Mouse (Mus musculus) liver, embryonic 13.5 days (tissue): ENCODE results near the gene Olfr1299. TPM values are rescaled to one million over a fixed set of nuclear protein-coding genes. Genes with fewer than 3 reads are reported as not detected.

Experiments
- ATAC-seq: fragments of 200-750 bp; cut with Nextera tagmentation; 2 replicates; pipeline ENCODE4 v1.8.0; 2017; ENCODE audit warnings: low read depth, mild to moderate bottlenecking, moderate number of reproducible peaks, moderate library complexity
- DNase-seq: peaks from one replicate; pipeline ENCODE4 v3.0.0; 2022
- H3K27ac ChIP-seq: fragments of 300-500 bp; sonication (generic); 2 replicates; pipeline ENCODE4 v1.5.1; 2015; ENCODE audit warnings: moderate library complexity, mild to moderate bottlenecking, inconsistent platforms
- H3K27me3 ChIP-seq: fragments of 300-500 bp; sonication (generic); 2 replicates; pipeline ENCODE4 v1.6.1; 2015; ENCODE audit warnings: mild to moderate bottlenecking, inconsistent platforms
- H3K36me3 ChIP-seq: fragments of 300-500 bp; sonication (generic); 2 replicates; pipeline ENCODE4 v1.6.1; 2015; ENCODE audit warnings: mild to moderate bottlenecking, inconsistent platforms
- H3K4me1 ChIP-seq: fragments of 300-500 bp; sonication (generic); replicated peaks from 2 replicates; pipeline ENCODE4 v1.6.1; 2015; ENCODE audit warnings: inconsistent platforms
- H3K4me2 ChIP-seq: fragments of 300-500 bp; sonication (generic); 2 replicates; pipeline ENCODE4 v1.6.1; 2015; ENCODE audit warnings: inconsistent platforms, mild to moderate bottlenecking, moderate library complexity
- H3K4me3 ChIP-seq: fragments of 300-500 bp; sonication (generic); replicated peaks from 2 replicates; pipeline ENCODE4 v1.5.1; 2015; ENCODE audit warnings: mild to moderate bottlenecking, inconsistent platforms
- H3K9ac ChIP-seq: fragments of 300-500 bp; sonication (generic); 2 replicates; pipeline ENCODE4 v1.6.1; 2015; ENCODE audit warnings: mild to moderate bottlenecking, inconsistent platforms
- H3K9me3 ChIP-seq: fragments of 300-500 bp; sonication (generic); replicated peaks from 2 replicates; pipeline ENCODE4 v1.6.1; 2016; ENCODE audit warnings: inconsistent platforms
- WGBS: fragments of 180-500 bp; shearing (Covaris S2); methylation state at CpG from one replicate; pipeline ENCODE4 v1.1.7; 2015; ENCODE audit not compliant: insufficient replicate concordance; 5-methylcytosine and 5-hydroxymethylcytosine counted together
- polyA plus RNA-seq: library from polyadenylated mRNA; unstranded; fragments of >200 nt; fragmentation: Nextera tagmentation; extraction: Ambion mirVana; gene quantifications from 2 replicates; pipeline ENCODE4 v1.2.1, GENCODE M21; 2015

Gene Olfr1299
- polyA plus RNA-seq = not detected in 2 replicates

DNA sequence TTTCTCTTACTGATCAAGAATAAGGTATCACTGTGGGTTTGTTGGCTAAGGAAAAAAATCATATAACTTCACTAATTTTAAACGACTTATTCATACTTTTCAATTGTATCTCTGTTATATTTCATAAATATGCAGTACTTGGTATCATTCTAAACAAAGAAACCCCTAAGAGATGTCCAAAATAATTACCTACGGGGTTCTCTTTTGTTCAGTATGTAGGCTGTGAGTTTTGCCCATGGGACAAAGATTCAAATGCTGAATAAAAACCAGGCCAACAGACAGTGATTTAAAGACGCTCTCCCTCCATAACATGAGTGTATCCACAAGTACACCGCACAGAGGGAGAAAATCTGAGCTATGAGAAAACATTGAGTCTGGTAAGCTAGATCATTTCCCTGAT lies at the start of gene Olfr1299:
Gene Olfr1299, plus strand, starts transcription at position 301 of the 400 bp plus-strand sequence.
- H3K36me3 ChIP-seq = no peaks in the 10 kb centered on the region
- H3K9ac ChIP-seq = no peak within 1 kb of the TSS
- H3K4me2 ChIP-seq = no peak within 1 kb of the TSS
- H3K9me3 ChIP-seq = no peaks in the 10 kb centered on the region
- H3K27me3 ChIP-seq = no peaks in the 10 kb centered on the region
- H3K4me1 ChIP-seq = no peaks in the 10 kb centered on the region
- WGBS = 67% methylated on average over 4 of the region's 4 CpGs
- no peak within 1 kb of the TSS for H3K27ac ChIP-seq
- DNase-seq = no peak
- no peak within 1 kb of the TSS for H3K4me3 ChIP-seq
- ATAC-seq = no peak

DNA sequence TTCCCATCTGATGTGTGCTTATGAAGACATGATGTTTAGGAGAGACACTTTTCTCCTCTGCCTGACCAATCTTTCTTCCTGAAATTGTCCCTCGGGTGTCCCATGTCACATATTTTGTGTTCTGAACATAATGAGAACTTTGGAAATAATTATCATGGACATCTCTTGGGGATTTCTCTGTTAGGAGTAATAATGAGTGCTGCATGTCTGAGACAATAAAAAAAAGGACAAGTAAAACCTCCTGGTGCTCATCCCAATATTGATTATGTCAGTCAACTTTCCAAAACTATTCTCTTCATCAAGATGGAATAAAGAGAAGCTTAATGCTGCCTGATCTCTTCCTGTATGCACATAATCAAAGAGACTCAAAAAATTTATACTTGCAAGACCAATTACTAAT lies 34.8 kb upstream of the Olfr1299 start, which contains the start of gene Olfr1297:
Gene Olfr1297, minus strand, starts transcription at position 101 of the 400 bp plus-strand sequence.
- Histone ChIP-seq H3K4me1 (no peaks in the 10 kb centered on the region), H3K9ac (no peak within 1 kb of the TSS), H3K4me3 (no peak within 1 kb of the TSS), H3K36me3 (no peaks in the 10 kb centered on the region), H3K27me3 (no peaks in the 10 kb centered on the region), H3K9me3 (0 out of 2 replicates have a peak, but pooled peaks cover 4% of the 10 kb centered on the region), H3K27ac (no peak within 1 kb of the TSS), H3K4me2 (no peak within 1 kb of the TSS)
- WGBS = 58% methylated on average over 1 of the region's 1 CpGs
- ATAC-seq = no peak
- no peak for DNase-seq

DNA sequence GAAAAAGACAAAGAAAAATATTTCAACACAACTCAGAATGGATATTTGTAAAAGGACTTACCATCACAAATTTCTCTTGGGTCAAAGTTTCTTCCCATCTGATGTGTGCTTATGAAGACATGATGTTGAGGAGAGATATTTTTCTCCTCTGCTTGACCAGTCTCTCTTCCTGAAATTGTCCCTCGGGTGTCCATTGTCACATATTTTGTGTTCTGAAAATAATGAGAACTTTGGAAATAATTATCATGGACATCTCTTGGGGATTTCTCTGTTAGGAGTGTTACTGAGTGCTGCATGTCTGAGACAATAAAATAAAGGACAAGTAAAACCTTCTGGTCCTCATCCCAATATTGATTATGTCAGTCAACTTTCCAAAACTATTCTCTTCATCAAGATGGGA lies 12.1 kb upstream of the Olfr1299 start, which contains the start of gene Olfr1298:
Gene Olfr1298, minus strand, starts transcription at position 101 of the 400 bp plus-strand sequence.
- Histone ChIP-seq H3K4me3 (no peak within 1 kb of the TSS), H3K9me3 (no peaks in the 10 kb centered on the region), H3K4me1 (no peaks in the 10 kb centered on the region), H3K36me3 (no peaks in the 10 kb centered on the region), H3K4me2 (no peak within 1 kb of the TSS), H3K9ac (no peak within 1 kb of the TSS), H3K27ac (no peak within 1 kb of the TSS), H3K27me3 (no peaks in the 10 kb centered on the region)
- ATAC-seq = no peak
- no peak for DNase-seq
- WGBS = 56% methylated on average over 1 of the region's 1 CpGs

Other genes starting within 250 kb of the Olfr1299 start
- gene Olfr1286, start 238.3 kb upstream of the Olfr1299 start, polyA plus RNA-seq = not detected in 2 replicates
- not detected in 2 replicates for gene Olfr1287, start 212.3 kb upstream of the Olfr1299 start, polyA plus RNA-seq
- gene Olfr1288, start 187.3 kb upstream of the Olfr1299 start, polyA plus RNA-seq = not detected in 2 replicates
- not detected in 2 replicates for gene Olfr1289, start 180.6 kb upstream of the Olfr1299 start, polyA plus RNA-seq
- not detected in 2 replicates for gene Olfr1290, start 167.6 kb upstream of the Olfr1299 start, polyA plus RNA-seq
- not detected in 2 replicates for gene Olfr1291-ps1, start 164.2 kb upstream of the Olfr1299 start, polyA plus RNA-seq
- not detected in 2 replicates for gene Olfr1293-ps, start 136.2 kb upstream of the Olfr1299 start, polyA plus RNA-seq
- gene Olfr1294, start 121.1 kb upstream of the Olfr1299 start, polyA plus RNA-seq = not detected in 2 replicates
- gene Olfr1295, start 91.7 kb upstream of the Olfr1299 start, polyA plus RNA-seq = not detected in 2 replicates
- gene Olfr1297, start 34.9 kb upstream of the Olfr1299 start, polyA plus RNA-seq = not detected in 2 replicates
- not detected in 2 replicates for gene Olfr1298, start 12.2 kb upstream of the Olfr1299 start, polyA plus RNA-seq
- gene Olfr1301, start 89.6 kb downstream of the Olfr1299 start, polyA plus RNA-seq = not detected in 2 replicates
- not detected in 2 replicates for gene Olfr1302, start 116.0 kb downstream of the Olfr1299 start, polyA plus RNA-seq
- not detected in 2 replicates for gene Olfr1303, start 158.9 kb downstream of the Olfr1299 start, polyA plus RNA-seq
- not detected in 2 replicates for gene Olfr1305, start 215.7 kb downstream of the Olfr1299 start, polyA plus RNA-seq